Mouse (Mus musculus) T-helper 17 cell (primary cell): Measurements from ENCODE around the gene Gm3739.

Experiments used
- in situ Hi-C, 2 experiments: fragments of 300-600 bp; cut with MboI, MseI; formaldehyde crosslinking; loops; 1 replicate in 1 of 2; 2 replicates in 1 of 2; pipeline ENCODE4 v1.15.1; 2025; ENCODE audit warnings: high pct_unique_total_duplicates in 2 of 2

Gene Gm3739

GRCm38 (mm10) chr14:7314661-7315060, at the start of gene Gm3739:
Gene Gm3739 (minus strand): TSS chr14:7315049.
- in situ Hi-C loops: loop anchor here (5.0 to 25.0 kb wide), 8 partner anchors 173 to 877 kb away; partner anchors contain the start of genes Gm3558 (in 2 of the 2), Gm3460 (in 1 of the 2), Gm3594 (in 1 of the 2) and Gm3752 (in 1 of the 2)

DNA sequence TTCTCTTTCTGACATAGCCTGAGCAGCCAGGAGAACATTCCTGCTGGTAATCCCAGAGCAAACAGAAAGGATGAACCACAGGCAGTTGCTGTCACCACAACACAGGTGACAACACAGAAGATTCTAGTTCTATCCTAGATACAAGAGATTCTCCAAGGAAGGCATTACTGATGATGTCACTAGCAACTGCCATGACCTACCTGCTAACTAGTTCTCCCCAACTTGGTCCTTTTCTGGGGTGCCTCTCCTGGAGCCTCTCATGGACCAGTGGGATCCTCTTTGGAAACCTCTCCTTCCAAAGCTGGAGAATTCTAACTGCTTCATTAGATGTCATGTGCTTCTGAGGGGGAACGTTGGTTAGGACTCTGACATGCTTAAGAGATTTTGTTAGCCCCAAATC, 17.4 kb upstream of the Gm3739 start, which contains the start of gene Gm5797:
Gm5797 (minus strand) TSS at position 101 of the 400 bp plus-strand sequence.
- in situ Hi-C loops: loop anchor here (10.0 to 25.0 kb wide), 3 partner anchors 420 to 1195 kb away; partner anchors contain the start of gene Gm3476 (in 1 of the 2)

DNA sequence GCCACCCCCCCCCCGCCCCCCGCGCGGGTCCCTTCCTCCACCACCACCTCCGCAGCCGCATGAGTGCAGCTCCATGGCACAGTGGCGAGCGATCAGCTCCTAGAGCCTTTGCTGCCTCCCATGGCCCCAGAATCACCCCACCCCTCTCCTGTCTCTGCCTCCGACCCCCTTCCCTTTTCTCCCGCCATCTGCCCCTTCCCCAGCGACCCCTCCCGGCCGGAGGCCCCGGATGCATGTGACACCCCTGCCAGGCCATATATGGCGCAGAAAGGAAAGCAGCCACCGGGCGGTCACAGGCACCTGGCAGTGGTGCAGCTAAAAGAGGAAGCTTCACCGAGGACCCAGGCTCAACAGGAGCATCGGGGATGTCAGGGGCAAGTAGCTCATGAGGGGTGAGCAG, 244 bp upstream of the Gm3739 start:
- in situ Hi-C loops: loop anchor here (5.0 to 25.0 kb wide), 8 partner anchors 172 to 878 kb away; partner anchors contain the start of genes Gm3558 (in 2 of the 2), Gm3460 (in 1 of the 2), Gm3594 (in 1 of the 2) and Gm3752 (in 1 of the 2)

- in situ Hi-C loops: loop anchor here (10.0 to 25.0 kb wide), 2 partner anchors 1210 to 1352 kb away; partner anchors contain the start of gene Gm6337 (in 1 of the 2)
Observed at GRCm38 (mm10) chr14:7264614-7265013, 50.2 kb downstream of the Gm3739 start, which contains the start of gene Gm3727. Gene Gm3727 (minus strand): TSS chr14:7264714.
